Mouse (Mus musculus): ENCODE results near the gene Setd1a. TPM values are rescaled to one million over a fixed set of nuclear protein-coding genes. Genes with fewer than 3 reads are reported as not detected.
A peak's percentile ranks its signal among the peaks of the same experiment; 100 is the strongest.

The Setd1a gene
- total and polyA plus RNA-seq, 3 experiments: 9.2 to 55.9 TPM; not detected in 1

GRCm38 (mm10) chr7:127763642-127764041 lies 12.8 kb upstream of the Setd1a start:
- Histone ChIP-seq H3K36me3 (ENCODE audit: control insufficient read depth in 1 of 2, insufficient read depth in 2 of 2, low read length in 2 of 2) (peaks cover 0 to 28% of the 10 kb centered on the region in 2 experiments; a peak in 2 of 4 replicates), H3K27me3 (ENCODE audit: control insufficient read depth in 1 of 2, insufficient read depth in 2 of 2, low read length in 2 of 2) (no peaks in the 10 kb centered on the region), H3K79me2 (ENCODE audit: control insufficient read depth, insufficient read depth, low read length, poor library complexity) (peaks cover 12% of the 10 kb centered on the region), H3K9ac (ENCODE audit: control insufficient read depth, low read depth, low read length, poor library complexity, severe bottlenecking) (no peak overlapping the region), H3K4me1 (ENCODE audit: control insufficient read depth in 1 of 2, insufficient read depth in 2 of 2, low read length in 2 of 2) (peaks cover 18 to 37% of the 10 kb centered on the region in 2 experiments), H3K27ac (ENCODE audit: control insufficient read depth, low read depth, low read length) (no peak overlapping the region), H3K4me3 (ENCODE audit: control insufficient read depth in 1 of 2, insufficient read depth in 1 of 2, low read depth in 2 of 2, low read length in 2 of 2) (no peak overlapping the region), H3K9me3 (replicated peaks; ENCODE audit: insufficient read depth, low read length) (no peaks in the 10 kb centered on the region)
- no peak for TF ChIP-seq CTCF (IDR thresholded peaks at IDR 0.05 in 2 of 3, conservative IDR thresholded peaks at IDR 0.05 in 1 of 3; ENCODE audit: control insufficient read depth in 1 of 3, insufficient read depth in 1 of 3, low read depth in 2 of 3, low read length in 3 of 3, poor library complexity in 1 of 3, severe bottlenecking in 1 of 3)
- no peak for TF ChIP-seq ELF1 (IDR thresholded peaks at IDR 0.05; ENCODE audit: low read depth, low read length)
- TF ChIP-seq GATA1 (IDR thresholded peaks at IDR 0.05; ENCODE audit: low read depth, low read length): peak; percentile 68
- TF ChIP-seq E2F4 (IDR thresholded peaks at IDR 0.05; ENCODE audit: borderline replicate concordance, low read depth, low read length): no peak
- TF ChIP-seq MAX (IDR thresholded peaks at IDR 0.05; ENCODE audit: low read length): no peak
- TF ChIP-seq CHD2 (IDR thresholded peaks at IDR 0.05; ENCODE audit: low read length): no peak
- no peak for TF ChIP-seq MXI1 (IDR thresholded peaks at IDR 0.05; ENCODE audit: low read depth, low read length)
- no peak for TF ChIP-seq USF1 (IDR thresholded peaks at IDR 0.05; ENCODE audit: low read depth, low read length)
- TF ChIP-seq SIN3A (IDR thresholded peaks at IDR 0.05; ENCODE audit: low read length): peak; percentile 55; the same call in 1 of the 2 replicates
- no peak for TF ChIP-seq CHD1 (IDR thresholded peaks at IDR 0.05; ENCODE audit: low read depth, low read length)
- TF ChIP-seq KAT2A (conservative IDR thresholded peaks at IDR 0.05; ENCODE audit: low read depth, low read length): no peak
- no peak for TF ChIP-seq MYC (IDR thresholded peaks at IDR 0.05; ENCODE audit: low read depth, low read length)
- TF ChIP-seq TBP (IDR thresholded peaks at IDR 0.05; ENCODE audit: low read depth, low read length): no peak
- TF ChIP-seq POLR2AphosphoS2 (IDR thresholded peaks at IDR 0.05; ENCODE audit: low read length): no peak
- TF ChIP-seq ZC3H11A (IDR thresholded peaks at IDR 0.05; ENCODE audit: low read depth, low read length): no peak
- TF ChIP-seq EP300 (IDR thresholded peaks at IDR 0.05; ENCODE audit: low read depth in 1 of 2, low read length in 2 of 2): peak in 1 of 2 experiments; percentile 12; a peak in 1 of 4 replicates
- TF ChIP-seq MYB (IDR thresholded peaks at IDR 0.05; ENCODE audit: low read depth, low read length): no peak
- no peak for TF ChIP-seq MAFK (IDR thresholded peaks at IDR 0.05; ENCODE audit: borderline replicate concordance, low read depth, low read length)
- TF ChIP-seq BHLHE40 (IDR thresholded peaks at IDR 0.05; ENCODE audit: borderline replicate concordance, low read depth, low read length): no peak
- no peak for TF ChIP-seq SMC3 (IDR thresholded peaks at IDR 0.05; ENCODE audit: low read depth, low read length)
- TF ChIP-seq JUND (IDR thresholded peaks at IDR 0.05; ENCODE audit: low read depth, low read length): no peak
- peak; percentile 61 for TF ChIP-seq ETS1 (IDR thresholded peaks at IDR 0.05; ENCODE audit: low read depth, low read length)
- no peak for TF ChIP-seq POLR2A (IDR thresholded peaks at IDR 0.05; ENCODE audit: control insufficient read depth in 1 of 2, insufficient read depth in 1 of 2, low read depth in 1 of 2, low read length in 2 of 2, poor library complexity in 1 of 2)
- DNase-seq (ENCODE audit: low read depth, low spot score): peak; percentile 46

GRCm38 (mm10) chr7:127765756-127766155 lies 10.7 kb upstream of the Setd1a start:
- no peaks in the 10 kb centered on the region for H3K9me3 ChIP-seq (replicated peaks; ENCODE audit: insufficient read depth, low read length)
- peaks cover 22% of the 10 kb centered on the region for H3K79me2 ChIP-seq (ENCODE audit: control insufficient read depth, insufficient read depth, low read length, poor library complexity)
- no peak overlapping the region for H3K27ac ChIP-seq (ENCODE audit: control insufficient read depth, low read depth, low read length)
- TF ChIP-seq USF1 (IDR thresholded peaks at IDR 0.05; ENCODE audit: low read depth, low read length) (no peak), POLR2AphosphoS2 (IDR thresholded peaks at IDR 0.05; ENCODE audit: low read length) (no peak), USF2 (IDR thresholded peaks at IDR 0.05; ENCODE audit: borderline replicate concordance in 1 of 2, insufficient read depth in 1 of 2, low read depth in 1 of 2, low read length in 2 of 2) (no peak), NELFE (IDR thresholded peaks at IDR 0.05; ENCODE audit: low read depth, low read length) (no peak), RCOR1 (IDR thresholded peaks at IDR 0.05; ENCODE audit: low read depth, low read length) (no peak), ETS1 (IDR thresholded peaks at IDR 0.05; ENCODE audit: low read depth, low read length) (no peak), CHD2 (IDR thresholded peaks at IDR 0.05; ENCODE audit: low read length) (no peak), MAFK (IDR thresholded peaks at IDR 0.05; ENCODE audit: borderline replicate concordance, low read depth, low read length) (no peak), ZNF384 (IDR thresholded peaks at IDR 0.05; ENCODE audit: low read depth, low read length) (no peak), RAD21 (IDR thresholded peaks at IDR 0.05; ENCODE audit: low read depth, low read length) (no peak), SMC3 (IDR thresholded peaks at IDR 0.05; ENCODE audit: low read depth, low read length) (no peak), E2F4 (IDR thresholded peaks at IDR 0.05; ENCODE audit: borderline replicate concordance, low read depth, low read length) (no peak), BHLHE40 (IDR thresholded peaks at IDR 0.05; ENCODE audit: borderline replicate concordance, low read depth, low read length) (no peak), TCF12 (IDR thresholded peaks at IDR 0.05; ENCODE audit: low read depth, low read length) (no peak), UBTF (IDR thresholded peaks at IDR 0.05; ENCODE audit: borderline replicate concordance, insufficient read depth, low read depth, low read length) (no peak), TBP (IDR thresholded peaks at IDR 0.05; ENCODE audit: low read depth, low read length) (no peak), ELF1 (IDR thresholded peaks at IDR 0.05; ENCODE audit: low read depth, low read length) (no peak), HCFC1 (IDR thresholded peaks at IDR 0.05; ENCODE audit: low read depth, low read length) (no peak)
- H3K4me3 ChIP-seq (ENCODE audit: control insufficient read depth in 1 of 2, insufficient read depth in 1 of 2, low read depth in 2 of 2, low read length in 2 of 2): no peak overlapping the region
- H3K27me3 ChIP-seq (ENCODE audit: control insufficient read depth in 1 of 2, insufficient read depth in 2 of 2, low read length in 2 of 2): no peaks in the 10 kb centered on the region
- peaks cover 0 to 19% of the 10 kb centered on the region in 2 experiments; a peak in 2 of 4 replicates for H3K36me3 ChIP-seq (ENCODE audit: control insufficient read depth in 1 of 2, insufficient read depth in 2 of 2, low read length in 2 of 2)
- DNase-seq (ENCODE audit: low read depth, low spot score): no peak
- no peak overlapping the region for H3K9ac ChIP-seq (ENCODE audit: control insufficient read depth, low read depth, low read length, poor library complexity, severe bottlenecking)
- H3K4me1 ChIP-seq (ENCODE audit: control insufficient read depth in 1 of 2, insufficient read depth in 2 of 2, low read length in 2 of 2): peaks cover 8 to 26% of the 10 kb centered on the region in 2 experiments
